Mouse (Mus musculus): Measurements from ENCODE around the gene Igfbp4. TPM values are rescaled to one million over a fixed set of nuclear protein-coding genes. Genes with fewer than 3 reads are reported as not detected.

Gene Igfbp4
- polyA plus RNA-seq, 1 experiment from 2014 or later = 252 TPM

Other genes with a start within 250 kb of the Igfbp4 start
- 24.0 and 28.4 TPM in 2 replicates for gene Msl1, start 245.7 kb upstream of the Igfbp4 start, polyA plus RNA-seq (2014; fragmentation: Nextera tagmentation; extraction: Ambion mirVana)
- 59.9 and 63.2 TPM in 2 replicates for gene Casc3, start 236.3 kb upstream of the Igfbp4 start, polyA plus RNA-seq (2014; fragmentation: Nextera tagmentation; extraction: Ambion mirVana)
- gene Rapgefl1, start 204.5 kb upstream of the Igfbp4 start, polyA plus RNA-seq (2014; fragmentation: Nextera tagmentation; extraction: Ambion mirVana) = 2.0 and 2.5 TPM in 2 replicates
- 5.5 and 6.3 TPM in 2 replicates for gene Wipf2, start 177.6 kb upstream of the Igfbp4 start, polyA plus RNA-seq (2014; fragmentation: Nextera tagmentation; extraction: Ambion mirVana)
- 52.8 and 54.7 TPM in 2 replicates for gene Cdc6, start 133.4 kb upstream of the Igfbp4 start, polyA plus RNA-seq (2014; fragmentation: Nextera tagmentation; extraction: Ambion mirVana)
- gene Rara, start 113.4 kb upstream of the Igfbp4 start, polyA plus RNA-seq (2014; fragmentation: Nextera tagmentation; extraction: Ambion mirVana) = 23.3 and 25.2 TPM in 2 replicates
- 0.23 TPM in 1 of 2 replicates, not detected in the other for gene Gjd3, start 58.2 kb upstream of the Igfbp4 start, polyA plus RNA-seq (2014; fragmentation: Nextera tagmentation; extraction: Ambion mirVana)
- 446 and 476 TPM in 2 replicates for gene Top2a, start 17.1 kb upstream of the Igfbp4 start, polyA plus RNA-seq (2014; fragmentation: Nextera tagmentation; extraction: Ambion mirVana)
- 0.27 and 0.65 TPM in 2 replicates for gene Tns4, start 48.1 kb downstream of the Igfbp4 start, polyA plus RNA-seq (2014; fragmentation: Nextera tagmentation; extraction: Ambion mirVana)
- gene Ccr7, start 113.8 kb downstream of the Igfbp4 start, polyA plus RNA-seq (2014; fragmentation: Nextera tagmentation; extraction: Ambion mirVana) = 0.31 TPM in 1 of 2 replicates, not detected in the other
- gene Smarce1, start 189.8 kb downstream of the Igfbp4 start, polyA plus RNA-seq (2014; fragmentation: Nextera tagmentation; extraction: Ambion mirVana) = 203 and 209 TPM in 2 replicates
- 0.29 and 0.59 TPM in 2 replicates for gene Krt222, start 202.8 kb downstream of the Igfbp4 start, polyA plus RNA-seq (2014; fragmentation: Nextera tagmentation; extraction: Ambion mirVana)
- not detected in 2 replicates for gene Krt24, start 244.0 kb downstream of the Igfbp4 start, polyA plus RNA-seq (2014; fragmentation: Nextera tagmentation; extraction: Ambion mirVana)

Measured in forebrain, embryonic 11.5 days (tissue).